Mouse (Mus musculus) heart, postnatal 36 days (tissue): ENCODE measurements at regions not wholly inside any gene's neighbourhood (a gene's known extent, or its start where the extent isn't known, plus 50 kb on each side); places are given as distances from the start of the nearest gene placed in this dataset.

Experiments
- DNase-seq, 2 experiments: peaks; one replicate each; pipeline ENCODE4 v3.0.0; 2021 to 2022
- intact Hi-C: fragments of 180-260 bp; cut with DNase I; formaldehyde crosslinking; loops from one replicate; pipeline ENCODE4 v1.15.1; 2025

DNA sequence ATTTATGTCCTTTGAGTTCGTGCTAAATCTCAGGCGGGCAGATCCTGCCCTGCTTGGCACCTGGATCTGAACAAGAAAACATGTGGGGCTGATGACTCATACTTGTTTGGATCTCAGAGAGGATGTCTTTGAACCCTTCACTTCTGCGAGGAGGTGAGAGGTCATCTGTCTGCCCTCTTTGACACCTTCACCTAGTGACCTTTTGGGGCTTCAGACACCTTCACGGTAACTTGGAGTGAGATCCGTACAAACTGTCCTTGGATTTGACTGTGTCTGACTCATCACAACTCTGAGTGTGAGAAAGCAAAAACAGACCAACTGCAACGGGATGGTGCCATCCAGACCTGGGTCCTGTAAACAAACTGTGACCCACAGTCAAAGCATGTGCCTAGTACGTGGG, 243.6 kb upstream of the Klf4 start:
- no peak for DNase-seq
- intact Hi-C loops = no loop called here

DNA sequence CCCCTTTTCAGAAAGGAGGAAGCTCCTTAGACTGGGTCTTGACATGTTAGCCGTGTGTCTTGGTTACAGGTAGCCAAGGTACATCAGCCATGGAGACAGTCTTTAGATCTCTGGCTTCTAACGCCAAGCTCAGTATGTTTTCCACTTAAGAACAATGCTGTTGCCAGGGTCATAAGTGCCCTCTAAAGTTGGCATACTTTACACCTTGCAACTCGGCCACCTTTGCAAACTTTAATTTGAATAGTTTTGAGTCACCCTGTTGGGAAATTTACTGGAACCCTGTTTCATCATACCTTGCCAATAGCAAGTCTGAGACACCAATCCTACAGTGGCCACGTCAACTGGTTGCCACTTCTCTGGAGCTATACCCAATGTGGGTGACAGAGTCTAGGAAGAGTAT, 242.3 kb upstream of the Klf4 start:
- DNase-seq = no peak
- intact Hi-C loops = no loop called here

DNA sequence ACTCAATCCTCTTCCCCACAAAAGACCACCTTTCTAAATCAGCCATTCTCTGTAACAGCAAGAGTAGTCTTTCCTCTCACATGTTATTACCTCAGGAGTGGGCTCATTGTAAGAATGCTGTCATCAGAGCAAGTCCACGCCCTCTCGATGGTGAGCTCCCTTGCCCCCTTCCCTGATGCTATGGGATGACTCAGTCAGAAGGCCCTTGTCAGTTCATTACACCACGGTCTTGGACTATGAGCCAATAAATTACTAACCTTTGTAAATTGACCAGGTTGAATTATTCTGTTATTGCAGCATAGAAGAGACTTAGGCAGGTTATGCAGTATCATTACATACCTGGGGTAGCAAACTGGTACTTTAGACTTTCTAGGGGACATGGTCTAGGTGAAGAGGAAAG, 237.4 kb upstream of the Klf4 start:
- intact Hi-C loops = no loop called here
- no peak for DNase-seq

DNA sequence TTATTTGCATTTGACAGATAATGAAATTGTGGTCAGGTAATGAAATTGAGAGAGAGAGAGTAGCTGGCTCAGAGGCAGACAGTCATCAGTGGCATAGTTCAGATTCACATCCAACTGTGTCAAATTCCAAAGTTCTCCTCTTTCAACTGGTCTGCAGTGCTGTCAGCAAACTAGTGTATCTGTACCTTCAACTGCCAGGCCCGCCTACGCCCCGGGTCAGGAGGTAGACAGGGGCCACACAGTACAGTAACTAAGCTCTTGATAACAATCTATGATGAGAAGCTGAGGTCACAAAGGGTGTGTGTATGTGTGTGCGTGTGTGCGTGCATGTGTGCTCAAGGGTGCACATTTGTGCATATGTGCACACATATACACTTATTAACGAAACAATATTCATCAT, 236.1 kb upstream of the Klf4 start:
- intact Hi-C loops = no loop called here
- DNase-seq = no peak

DNA sequence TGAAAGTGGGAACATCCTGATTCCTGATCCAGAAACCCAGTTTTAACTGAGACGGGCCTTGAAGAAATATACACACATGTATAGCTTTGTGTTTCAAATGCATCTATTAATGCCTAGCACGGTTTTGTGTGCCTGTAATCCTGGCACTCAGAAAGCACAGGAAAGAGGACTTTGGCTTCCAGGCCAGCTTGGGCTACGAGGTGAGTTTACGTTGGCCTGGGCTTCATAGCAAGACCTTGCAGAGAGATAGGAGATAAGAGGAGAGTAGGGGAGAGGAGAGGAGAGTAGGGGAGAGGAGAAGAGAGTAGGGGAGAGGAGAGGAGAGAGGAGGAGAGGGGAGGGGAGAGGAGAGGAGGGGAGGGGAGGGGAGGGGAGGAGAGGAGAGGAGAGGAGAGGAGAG, 234.9 kb upstream of the Klf4 start:
- intact Hi-C loops = no loop called here
- no peak for DNase-seq

DNA sequence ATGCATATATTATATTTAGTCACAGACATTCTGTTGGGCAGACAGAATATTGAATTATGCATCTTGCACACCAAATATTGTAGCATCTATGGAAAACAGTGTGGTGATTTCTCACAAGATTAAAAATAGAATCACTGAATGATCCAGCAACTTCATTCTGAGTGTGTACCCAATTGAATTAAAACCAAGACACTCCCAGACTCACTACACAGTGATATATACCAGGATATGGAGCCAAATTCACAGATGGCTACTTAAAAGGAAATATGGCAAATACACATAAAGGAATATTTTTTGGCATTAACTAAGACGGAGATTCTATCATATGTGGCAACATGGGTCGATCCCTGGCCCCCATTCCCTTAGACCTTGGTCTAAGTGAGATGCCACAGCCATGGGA, 233.5 kb upstream of the Klf4 start:
- no peak for DNase-seq

DNA sequence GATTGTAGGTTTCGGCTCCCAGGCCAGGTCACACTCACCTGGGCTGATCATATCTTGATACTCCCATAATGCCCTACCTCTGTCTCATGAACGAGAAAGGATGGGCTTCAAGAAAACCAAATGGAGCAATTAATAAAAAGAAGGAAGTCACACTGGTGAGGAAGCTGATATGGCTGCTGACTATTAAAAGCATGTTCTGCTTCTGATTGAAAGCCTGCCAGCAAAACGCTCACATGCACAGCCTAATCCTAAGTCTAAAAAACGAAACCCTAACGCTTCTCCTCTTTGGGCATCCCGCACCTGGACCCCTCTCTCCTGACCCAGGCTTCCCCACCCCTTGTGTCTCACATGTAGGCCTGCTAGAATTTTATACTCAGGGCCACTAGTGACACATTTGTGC, 230.8 kb upstream of the Klf4 start:
- DNase-seq = no peak
- intact Hi-C loops = no loop called here

More for the DNA sequence above, 233.5 kb upstream of the Klf4 start:
- intact Hi-C loops = no loop called here

DNA sequence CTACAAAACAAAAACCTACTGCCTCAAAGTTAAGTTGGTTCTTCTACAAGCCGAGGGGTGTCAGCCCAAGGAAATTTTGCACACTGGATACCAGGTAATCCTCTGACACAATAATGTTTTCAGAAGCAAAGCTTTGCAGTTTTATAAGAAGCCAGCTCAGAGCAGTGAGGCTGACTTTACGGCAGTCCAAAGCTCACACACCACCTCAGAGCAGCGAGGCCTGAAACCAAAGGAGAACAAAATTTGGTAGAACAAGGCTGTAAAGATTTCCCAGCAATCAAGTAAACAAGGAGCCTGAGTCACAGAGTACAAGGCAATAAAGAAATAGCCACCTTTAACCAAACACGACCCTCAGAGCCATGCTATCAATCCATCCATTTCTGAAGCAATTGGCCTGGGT, 230.1 kb upstream of the Klf4 start:
- intact Hi-C loops = no loop called here

DNA sequence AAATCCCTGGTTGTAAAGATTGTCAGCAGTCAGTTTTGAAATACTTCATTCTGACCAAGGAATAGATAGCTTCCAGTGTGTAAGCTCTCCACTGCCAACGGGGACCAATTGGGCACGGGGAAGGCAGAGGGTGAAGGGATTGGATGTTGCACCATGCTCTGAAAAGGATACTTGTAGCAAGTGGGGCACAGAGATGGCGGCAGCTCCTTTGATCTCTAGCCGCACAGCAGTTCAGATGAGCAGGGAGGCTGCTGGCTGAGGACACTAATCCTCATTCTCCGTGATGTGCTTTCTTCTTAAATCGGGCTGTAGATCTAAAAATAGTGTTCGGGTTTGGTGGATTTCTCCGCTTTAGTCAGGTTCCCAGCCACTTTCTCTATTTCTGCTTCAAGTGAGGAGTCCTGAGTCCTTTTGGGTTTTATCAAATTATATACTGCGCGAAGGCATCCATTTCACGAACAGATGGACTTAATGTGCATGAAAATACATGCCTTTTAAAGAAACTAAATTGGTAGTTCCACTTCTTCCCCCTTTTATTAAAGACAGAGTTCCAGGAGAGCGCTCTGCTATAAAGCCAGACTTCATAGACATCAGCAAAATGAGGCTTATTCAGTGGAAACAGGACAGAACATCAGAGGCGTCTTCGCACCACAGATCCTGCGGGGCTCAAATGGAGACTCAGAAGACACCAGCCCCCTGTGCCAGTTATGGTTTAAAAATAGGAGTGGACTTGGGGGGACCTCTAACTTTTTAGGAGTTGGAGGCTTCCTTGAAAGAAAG, 225.1 kb upstream of the Klf4 start:
- DNase-seq = no peak
- intact Hi-C loops = no loop called here

More for the DNA sequence above, 230.1 kb upstream of the Klf4 start:
- no peak for DNase-seq

DNA sequence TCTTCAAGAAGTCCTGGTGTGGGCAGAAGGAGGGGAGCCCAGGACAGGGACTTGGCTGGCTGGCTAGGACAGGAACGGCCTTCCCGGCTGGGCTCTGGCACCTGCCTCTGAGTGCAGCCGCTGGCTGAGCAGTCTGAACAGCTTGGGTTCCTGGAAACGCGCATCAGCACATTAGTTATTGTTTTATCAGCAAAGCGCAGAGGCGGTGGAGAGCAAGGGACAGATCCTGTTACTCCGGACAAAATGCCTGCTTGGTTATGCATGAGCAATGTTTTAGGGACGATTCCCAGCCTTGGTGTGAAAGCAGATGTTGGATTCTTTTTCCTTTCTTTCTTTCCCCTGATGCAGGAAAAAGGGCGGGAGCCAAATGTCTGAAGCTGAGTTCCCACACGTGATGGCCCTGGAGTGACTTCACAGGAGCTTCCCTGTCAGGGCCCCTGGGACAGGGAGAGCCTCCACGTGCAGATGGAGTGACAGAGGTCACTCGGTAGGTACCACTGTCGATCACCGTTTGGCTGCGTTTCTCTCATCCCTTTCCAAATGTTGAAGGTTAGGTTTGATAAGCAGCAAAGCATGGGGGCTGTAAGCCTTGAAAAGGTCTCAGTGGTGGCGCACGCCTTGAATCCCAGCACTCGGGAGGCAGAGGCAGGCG, 217.8 kb upstream of the Klf4 start:
- peak; percentile 67 to 71 for DNase-seq
- intact Hi-C loops = loop anchor here (5.0 kb wide), 1 partner anchor 218 kb away; the partner anchor contains the start of gene Klf4

DNA sequence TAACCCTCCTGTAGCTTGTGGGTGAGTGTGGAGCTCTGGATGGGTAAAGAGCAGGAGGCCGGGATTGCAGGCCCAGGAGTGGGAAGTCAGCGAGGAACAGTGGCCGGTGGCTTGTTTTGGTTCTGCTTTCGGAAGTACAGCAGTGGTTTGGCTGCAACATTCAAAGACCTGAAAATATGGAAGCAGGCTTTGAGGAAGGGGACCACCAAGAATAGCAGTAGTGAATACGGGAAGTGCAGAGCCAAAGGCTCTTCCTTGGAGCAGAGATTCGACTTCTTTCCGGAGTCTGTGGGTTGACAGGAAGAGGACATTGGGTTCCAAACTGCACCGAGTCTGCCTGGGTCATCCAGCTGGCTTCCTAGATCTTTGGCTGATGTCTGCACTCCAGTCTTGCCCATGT, 209.1 kb upstream of the Klf4 start:
- intact Hi-C loops = no loop called here
- peak in 1 of 2 experiments; percentile 34 for DNase-seq

DNA sequence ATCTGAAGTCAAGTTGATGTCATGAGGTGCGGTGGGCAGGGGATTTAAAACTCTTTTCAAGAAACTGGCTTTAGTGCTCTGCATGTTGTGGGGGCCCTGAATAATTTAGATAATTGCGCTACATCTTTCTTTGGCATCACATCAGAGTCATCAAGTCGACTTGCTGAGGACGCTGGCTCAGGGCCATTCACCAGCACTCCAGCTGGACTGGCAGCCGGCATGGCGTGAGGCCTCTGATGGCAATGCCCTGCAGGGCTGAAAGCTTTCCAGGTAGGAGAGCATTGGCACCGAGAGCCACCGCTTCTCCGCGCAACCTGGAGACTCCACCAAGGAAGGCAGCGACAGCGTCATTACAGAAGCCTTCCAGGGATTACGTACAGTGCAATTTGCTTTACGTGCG, 207.8 kb upstream of the Klf4 start:
- intact Hi-C loops = no loop called here

DNA sequence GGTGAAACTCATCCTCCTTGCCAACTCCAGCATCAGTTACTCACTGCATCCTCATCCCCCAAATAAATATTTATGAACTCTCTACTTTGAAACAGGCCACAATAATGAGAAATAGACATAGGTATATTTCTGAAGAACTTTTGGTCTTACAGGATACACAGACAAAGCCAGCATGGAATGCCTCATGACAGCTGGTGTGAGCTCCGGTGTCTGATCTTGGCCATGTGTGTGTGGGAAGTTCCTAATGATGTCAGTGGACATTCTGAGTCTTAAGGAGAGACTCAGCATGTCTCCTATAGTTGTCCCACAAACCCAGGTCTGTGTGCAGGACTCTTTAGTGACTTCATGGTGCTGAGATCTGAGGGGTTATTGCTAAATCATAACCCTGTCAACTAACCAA, 206.4 kb upstream of the Klf4 start:
- no peak for DNase-seq
- intact Hi-C loops = no loop called here

More for the DNA sequence above, 207.8 kb upstream of the Klf4 start:
- no peak for DNase-seq

DNA sequence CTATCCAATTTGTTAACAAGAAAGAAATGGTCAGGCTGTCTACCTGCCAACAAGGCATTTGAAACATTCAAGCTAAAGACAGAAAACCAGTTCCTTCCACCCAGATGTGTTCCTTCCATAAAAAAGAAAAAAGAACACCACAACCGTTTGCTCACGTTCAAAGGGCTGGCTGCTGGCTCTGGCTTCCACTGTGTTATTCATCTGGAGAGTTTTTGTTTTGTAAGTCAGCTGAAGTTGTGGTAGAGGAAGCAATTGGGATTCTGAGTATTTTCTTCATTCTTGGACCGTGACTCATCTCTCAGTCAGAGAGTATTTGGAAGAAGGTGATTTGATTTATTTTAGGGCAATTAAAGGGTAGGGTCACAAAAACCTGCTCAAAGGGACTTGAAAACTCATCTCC, 203.2 kb upstream of the Klf4 start:
- intact Hi-C loops = no loop called here
- DNase-seq = no peak

DNA sequence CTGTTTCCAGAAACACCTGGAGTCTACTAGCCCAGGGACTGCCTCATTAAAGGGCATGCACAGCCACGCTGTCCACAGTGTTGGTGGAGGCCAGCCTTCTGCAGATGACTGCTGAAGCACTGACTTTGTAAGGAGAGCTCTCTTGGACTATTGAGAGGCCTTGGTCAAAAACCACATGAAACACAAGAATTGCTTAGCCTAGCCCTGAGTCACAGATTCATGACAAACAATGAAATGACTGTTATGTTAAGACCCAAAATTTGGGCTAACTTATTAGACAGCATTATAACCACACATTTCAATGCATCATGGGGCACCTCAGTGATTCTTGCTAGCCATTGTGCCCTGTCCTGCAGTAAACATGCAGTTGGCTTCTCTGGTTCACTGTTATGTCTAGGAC, 202.1 kb upstream of the Klf4 start:
- DNase-seq = no peak
- intact Hi-C loops = loop anchor here (5.0 kb wide), 1 partner anchor 82 kb away; no protein-coding TSS in a partner anchor

DNA sequence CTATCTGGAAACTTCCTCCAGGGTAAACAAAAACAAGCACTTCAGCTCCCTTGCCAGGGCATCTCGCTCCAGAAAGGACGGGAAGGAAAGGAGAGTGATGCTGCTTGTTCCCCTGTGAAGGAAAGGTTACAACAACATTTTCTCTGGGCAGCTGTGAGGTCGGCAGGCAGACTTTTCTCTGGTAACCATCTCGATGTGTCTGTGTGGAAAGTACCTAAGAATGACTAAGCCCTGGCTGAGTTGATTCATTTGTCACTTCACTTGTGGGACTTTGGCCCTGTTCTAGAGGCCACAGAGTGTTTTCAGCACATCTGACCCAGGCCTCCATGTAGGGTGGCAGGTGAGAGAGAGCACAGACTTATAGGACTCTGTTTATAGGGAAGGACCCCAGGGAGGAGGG, 201.0 kb upstream of the Klf4 start:
- intact Hi-C loops = loop anchor here (5.0 kb wide), 1 partner anchor 81 kb away; no protein-coding TSS in a partner anchor
- peak; percentile 21 to 31 for DNase-seq

DNA sequence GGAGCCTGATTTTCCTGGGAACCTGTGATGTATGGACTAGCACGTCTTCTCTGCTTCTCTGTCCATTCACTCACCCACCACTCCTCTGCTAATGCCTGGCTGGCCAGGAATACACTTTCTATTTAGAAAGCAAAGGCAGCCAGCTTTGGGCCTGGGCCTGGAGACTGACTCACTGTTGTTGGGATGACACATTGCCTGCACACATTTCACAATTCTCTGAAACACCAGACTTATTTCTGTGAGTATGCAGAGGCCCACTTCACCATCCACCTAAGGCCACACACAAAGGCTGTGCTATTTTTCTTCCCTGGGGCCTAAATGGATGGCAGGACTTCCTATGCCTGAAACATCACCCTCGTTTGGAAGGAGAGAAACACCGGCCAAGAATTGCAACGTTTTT, 199.7 kb upstream of the Klf4 start:
- peak; percentile 42 to 58 for DNase-seq
- intact Hi-C loops = loop anchor here (5.0 kb wide), 1 partner anchor 80 kb away; no protein-coding TSS in a partner anchor

DNA sequence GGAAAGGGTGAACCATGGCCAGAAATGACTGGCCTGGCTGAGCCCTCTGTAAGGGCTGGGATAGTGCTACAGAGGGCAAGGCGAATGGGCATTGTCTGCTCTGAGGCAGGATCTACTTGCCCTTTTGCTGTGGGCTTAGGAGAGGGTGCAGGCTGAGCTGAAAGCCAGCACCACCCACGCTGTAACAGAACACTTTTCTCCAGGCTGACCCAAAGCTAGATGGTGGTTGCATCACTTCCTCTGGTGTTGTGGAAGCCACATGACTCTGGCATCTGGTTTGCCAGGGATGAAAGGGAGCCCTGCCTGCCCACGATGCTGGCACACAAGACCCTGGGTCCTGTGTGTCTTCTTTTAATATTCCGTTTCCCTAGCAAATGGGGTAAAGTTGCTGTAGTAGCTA, 198.0 kb upstream of the Klf4 start:
- intact Hi-C loops = loop anchor here (5.0 kb wide), 1 partner anchor 78 kb away; no protein-coding TSS in a partner anchor
- DNase-seq = peak in 1 of 2 experiments; percentile 18

DNA sequence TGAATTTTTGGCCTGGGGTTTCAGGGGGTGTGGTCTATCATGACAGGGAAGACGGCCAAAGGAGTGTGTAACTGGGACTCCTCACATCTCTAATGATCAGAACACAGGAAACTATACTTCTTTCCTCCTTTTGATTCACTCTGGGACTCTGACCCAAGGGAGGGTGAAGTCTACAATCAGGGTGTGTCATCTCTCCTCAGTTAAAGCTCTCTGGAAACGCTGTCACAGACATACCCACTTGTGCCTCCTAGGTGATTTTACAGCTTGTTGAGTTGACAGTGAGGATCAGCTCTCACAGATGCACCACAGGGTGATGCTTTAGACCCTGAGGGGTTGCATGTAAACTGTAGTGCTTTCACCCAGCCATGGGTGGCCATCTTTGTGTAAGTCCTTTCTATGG, 194.9 kb upstream of the Klf4 start:
- intact Hi-C loops = no loop called here
- DNase-seq = no peak

DNA sequence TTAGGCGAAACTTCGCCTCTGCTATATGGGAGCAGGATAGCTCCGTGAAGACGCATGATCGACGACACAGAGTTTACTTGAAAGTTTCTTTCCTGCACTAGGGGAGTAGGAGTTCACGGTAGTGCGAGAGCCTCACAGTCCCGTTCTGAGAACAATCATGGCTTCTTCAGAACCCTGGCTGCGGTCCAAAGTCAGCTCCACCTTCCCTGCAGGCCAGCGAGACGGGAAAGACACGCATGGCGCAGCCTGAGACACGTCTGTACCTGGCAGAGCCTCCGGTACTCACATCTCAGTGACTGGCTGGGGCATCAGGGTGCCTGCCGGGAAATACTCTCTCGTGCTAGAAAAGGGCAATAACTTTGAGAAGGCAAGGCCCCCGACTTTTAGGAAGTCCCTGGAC, 193.8 kb upstream of the Klf4 start:
- DNase-seq = no peak
- intact Hi-C loops = no loop called here

DNA sequence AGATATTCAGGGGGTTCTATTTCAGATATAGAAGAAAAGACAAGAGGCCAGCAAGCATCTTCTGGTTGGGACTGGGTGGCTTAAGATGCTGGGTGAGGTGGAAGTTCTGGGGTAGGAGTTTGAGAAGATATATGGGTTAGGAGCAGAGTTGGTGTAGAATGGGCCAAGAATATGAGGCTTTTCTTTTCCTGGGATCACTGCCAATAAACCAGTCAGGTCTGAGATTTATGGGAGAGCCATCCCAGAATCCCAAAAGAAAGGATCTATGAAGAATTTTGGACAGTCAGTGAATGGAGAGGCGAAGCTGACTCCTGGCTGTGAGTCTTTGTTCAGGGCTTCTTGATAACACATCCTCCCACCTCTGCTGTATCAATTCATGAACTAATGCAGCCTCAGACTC, 192.0 kb upstream of the Klf4 start:
- intact Hi-C loops = no loop called here
- DNase-seq = no peak

DNA sequence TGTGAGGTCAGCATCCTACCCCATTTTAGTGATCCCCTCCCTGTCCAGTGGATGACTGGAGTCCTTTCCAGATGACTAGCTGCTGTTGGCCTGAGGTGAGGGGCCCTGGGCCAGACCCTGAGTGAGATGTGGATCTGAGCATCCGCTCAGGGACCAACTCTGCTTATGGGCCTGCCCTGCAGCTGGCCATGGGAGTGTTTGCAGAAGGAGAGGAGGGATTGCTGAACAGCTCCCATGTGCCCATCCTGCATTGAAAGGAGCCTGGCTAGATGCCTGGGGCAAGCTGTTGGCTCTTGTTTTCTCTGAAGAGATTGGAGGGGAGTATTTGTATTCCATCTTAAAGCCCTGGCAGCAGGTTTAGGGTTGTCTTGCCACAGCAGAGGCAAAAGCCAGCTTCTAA, 190.9 kb upstream of the Klf4 start:
- peak; percentile 35 to 41 for DNase-seq
- intact Hi-C loops = no loop called here
